Mouse (Mus musculus): ENCODE data around the gene Slc38a3. TPM values are rescaled to one million over a fixed set of nuclear protein-coding genes. Genes with fewer than 3 reads are reported as not detected.

The Slc38a3 gene
- polyA plus RNA-seq, 1 experiment from 2014 or later: 14.6 TPM

- ATAC-seq: no peak
- H3K4me3 ChIP-seq: no peak overlapping the region
- H3K27me3 ChIP-seq: no peaks in the 10 kb centered on the region
- H3K27ac ChIP-seq: no peak overlapping the region
- H3K4me2 ChIP-seq: peak overlapping the region; percentile 67
- H3K9me3 ChIP-seq (replicated peaks): no peaks in the 10 kb centered on the region
- no peaks in the 10 kb centered on the region for H3K36me3 ChIP-seq (ENCODE audit: poor library complexity, severe bottlenecking)
- 93% methylated on average over 13 of the region's 13 CpGs for WGBS
- H3K9ac ChIP-seq: no peak overlapping the region
- peaks cover 34% of the 10 kb centered on the region for H3K4me1 ChIP-seq
These were observed 25.7 kb downstream of the Slc38a3 start for GRCm38 (mm10) chr9:107643544-107644214.

- WGBS: 16% methylated on average over 8 of the region's 8 CpGs
- Histone ChIP-seq H3K27me3 (no peaks in the 10 kb centered on the region), H3K36me3 (ENCODE audit: poor library complexity, severe bottlenecking) (no peaks in the 10 kb centered on the region), H3K4me2 (no peak overlapping the region), H3K27ac (peak overlapping the region; percentile 49), H3K4me1 (peaks cover 47% of the 10 kb centered on the region), H3K9ac (0 out of 2 replicates have a peak overlapping the region, but pooled peaks have one; percentile 0), H3K9me3 (replicated peaks) (no peaks in the 10 kb centered on the region), H3K4me3 (no peak overlapping the region)
- ATAC-seq: no peak
These were observed 27.7 kb downstream of the Slc38a3 start for GRCm38 (mm10) chr9:107641666-107642065.

GRCm38 (mm10) chr9:107640257-107640772 is 29.0 kb downstream of the Slc38a3 start:
- peaks cover 56% of the 10 kb centered on the region for H3K4me1 ChIP-seq
- H3K4me3 ChIP-seq: no peak overlapping the region
- no peak overlapping the region for H3K4me2 ChIP-seq
- no peaks in the 10 kb centered on the region for H3K36me3 ChIP-seq (ENCODE audit: poor library complexity, severe bottlenecking)
- no peaks in the 10 kb centered on the region for H3K27me3 ChIP-seq
- ATAC-seq: no peak
- H3K27ac ChIP-seq: no peak overlapping the region
- no peak overlapping the region; the same call in 1 of the 2 replicates for H3K9ac ChIP-seq
- WGBS: 38% methylated on average over 8 of the region's 8 CpGs
- no peaks in the 10 kb centered on the region for H3K9me3 ChIP-seq (replicated peaks)

- Histone ChIP-seq H3K27ac (peak overlapping the region; percentile 89), H3K9me3 (replicated peaks) (no peaks in the 10 kb centered on the region), H3K9ac (peak overlapping the region; percentile 48), H3K4me1 (peaks cover 68% of the 10 kb centered on the region), H3K4me2 (peak overlapping the region; percentile 31), H3K4me3 (no peak overlapping the region; the same call in 1 of the 2 replicates), H3K36me3 (ENCODE audit: poor library complexity, severe bottlenecking) (no peaks in the 10 kb centered on the region), H3K27me3 (no peaks in the 10 kb centered on the region)
- peak; percentile 41 for ATAC-seq
- WGBS: 2% methylated on average over 7 of the region's 7 CpGs
These were observed 32.3 kb downstream of the Slc38a3 start for GRCm38 (mm10) chr9:107637070-107637469.

GRCm38 (mm10) chr9:107635279-107636028 is 33.9 kb downstream of the Slc38a3 start, which contains the start of gene Gnai2:
TSS of gene Gnai2 (minus strand) at chr9:107635367.
- Histone ChIP-seq H3K4me3 (peak within 1 kb of the TSS; percentile 87), H3K36me3 (ENCODE audit: poor library complexity, severe bottlenecking) (no peaks in the 10 kb centered on the region), H3K4me2 (peak within 1 kb of the TSS; percentile 99), H3K27me3 (no peaks in the 10 kb centered on the region), H3K9ac (peak within 1 kb of the TSS; percentile 93), H3K4me1 (peaks cover 69% of the 10 kb centered on the region), H3K9me3 (replicated peaks) (no peaks in the 10 kb centered on the region), H3K27ac (peak within 1 kb of the TSS; percentile 99)
- WGBS: 4% methylated on average over 38 of the region's 38 CpGs
- peak; percentile 94 for ATAC-seq

GRCm38 (mm10) chr9:107634406-107635278 is 34.7 kb downstream of the Slc38a3 start:
- H3K4me1 ChIP-seq: peaks cover 73% of the 10 kb centered on the region
- ATAC-seq: peak; percentile 2
- no peaks in the 10 kb centered on the region for H3K27me3 ChIP-seq
- H3K9ac ChIP-seq: peak overlapping the region; percentile 93
- WGBS: under 1% methylated on average over 35 of the region's 35 CpGs
- H3K36me3 ChIP-seq (ENCODE audit: poor library complexity, severe bottlenecking): no peaks in the 10 kb centered on the region
- peak overlapping the region; percentile 87 for H3K4me3 ChIP-seq
- no peaks in the 10 kb centered on the region for H3K9me3 ChIP-seq (replicated peaks)
- H3K4me2 ChIP-seq: peak overlapping the region; percentile 99
- H3K27ac ChIP-seq: peak overlapping the region; percentile 99

GRCm38 (mm10) chr9:107633661-107634405 is 35.5 kb downstream of the Slc38a3 start:
- WGBS: 0% methylated on average over 15 of the region's 15 CpGs
- Histone ChIP-seq H3K36me3 (ENCODE audit: poor library complexity, severe bottlenecking) (no peaks in the 10 kb centered on the region), H3K4me1 (peaks cover 81% of the 10 kb centered on the region), H3K9me3 (replicated peaks) (no peaks in the 10 kb centered on the region), H3K4me3 (peak overlapping the region; percentile 87), H3K27ac (peak overlapping the region; percentile 99), H3K27me3 (no peaks in the 10 kb centered on the region), H3K4me2 (peak overlapping the region; percentile 99), H3K9ac (peak overlapping the region; percentile 93)
- no peak for ATAC-seq

- H3K4me3 ChIP-seq: peak overlapping the region; percentile 87
- no peaks in the 10 kb centered on the region for H3K36me3 ChIP-seq (ENCODE audit: poor library complexity, severe bottlenecking)
- WGBS: 1% methylated on average over 32 of the region's 33 CpGs
- peak overlapping the region; percentile 99 for H3K4me2 ChIP-seq
- H3K9me3 ChIP-seq (replicated peaks): no peaks in the 10 kb centered on the region
- H3K4me1 ChIP-seq: peaks cover 88% of the 10 kb centered on the region
- no peaks in the 10 kb centered on the region for H3K27me3 ChIP-seq
- peak; percentile 16; the same call in 1 of the 2 replicates for ATAC-seq
- H3K27ac ChIP-seq: peak overlapping the region; percentile 99
- peak overlapping the region; percentile 93 for H3K9ac ChIP-seq
These were observed 36.2 kb downstream of the Slc38a3 start for GRCm38 (mm10) chr9:107633091-107633660.

- peak overlapping the region; percentile 99 for H3K4me2 ChIP-seq
- H3K27ac ChIP-seq: peak overlapping the region; percentile 99
- H3K4me1 ChIP-seq: peaks cover 90% of the 10 kb centered on the region
- H3K9me3 ChIP-seq (replicated peaks): no peaks in the 10 kb centered on the region
- peak overlapping the region; percentile 87 for H3K4me3 ChIP-seq
- WGBS: 6% methylated on average over 6 of the region's 6 CpGs
- no peaks in the 10 kb centered on the region for H3K27me3 ChIP-seq
- H3K9ac ChIP-seq: peak overlapping the region; percentile 93
- H3K36me3 ChIP-seq (ENCODE audit: poor library complexity, severe bottlenecking): no peaks in the 10 kb centered on the region; the same call in 1 of the 2 replicates
- ATAC-seq: no peak
These were observed 36.9 kb downstream of the Slc38a3 start for GRCm38 (mm10) chr9:107632478-107632877.

- ATAC-seq: no peak
- H3K9ac ChIP-seq: peak overlapping the region; percentile 93
- 53% methylated on average over 8 of the region's 8 CpGs for WGBS
These were observed 37.5 kb downstream of the Slc38a3 start for GRCm38 (mm10) chr9:107631861-107632260.

More at GRCm38 (mm10) chr9:107631861-107632260, 37.5 kb downstream of the Slc38a3 start:
- Histone ChIP-seq H3K4me1 (peaks cover 90% of the 10 kb centered on the region), H3K27ac (peak overlapping the region; percentile 99), H3K4me2 (peak overlapping the region; percentile 99), H3K27me3 (no peaks in the 10 kb centered on the region), H3K4me3 (peak overlapping the region; percentile 87), H3K9me3 (replicated peaks) (no peaks in the 10 kb centered on the region), H3K36me3 (ENCODE audit: poor library complexity, severe bottlenecking) (no peaks in the 10 kb centered on the region; the same call in 1 of the 2 replicates)
